17 mouse cellular contexts compared by ENCODE assay signal in the genomic region with DNA sequence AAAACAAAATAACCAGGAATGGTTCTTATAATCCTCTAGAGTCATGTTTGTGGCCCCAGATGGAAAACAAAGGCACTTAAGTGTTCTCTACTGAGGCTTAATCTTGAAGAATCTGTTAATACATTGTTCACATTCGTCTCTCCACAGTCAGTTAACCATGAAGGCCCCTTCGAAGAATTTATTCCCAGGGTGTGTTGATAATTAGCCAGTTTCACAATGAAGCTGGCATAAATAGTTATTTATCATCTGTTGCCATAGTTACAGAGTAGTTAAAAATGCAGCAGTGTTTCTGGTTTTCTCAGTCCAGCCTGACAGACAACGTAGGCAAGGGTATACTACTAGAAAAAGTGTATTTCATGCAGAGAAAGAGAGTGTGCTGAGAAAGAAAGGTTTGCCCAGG. TPM values are rescaled to one million over a fixed set of nuclear protein-coding genes. Genes with fewer than 3 reads are reported as not detected.
DNase-seq lines count a peak whose midpoint lies in the region; ATAC-seq and TF ChIP-seq lines count a peak whose summit lies in the region.
"Not testable (repeated sequence)": the region's sequence is repeated elsewhere in the genome, so short reads cannot be mapped to it uniquely, and the experiment has no call there.
"Had no signal": no experiment of that assay in that cellular context is flagged by ENCODE, and none has a peak within 500 bp of the region (broad histone marks: within the 10 kb centered on the region; RNA-seq: fewer than 3 reads in every experiment).

No protein-coding gene starts in this region.

- not testable (repeated sequence) for H3K27me3 ChIP-seq in Patski; forebrain, embryonic 13.5 days; forebrain, postnatal 0 days (ENCODE audit: insufficient read depth, low read length); hindbrain, embryonic 14.5 days (ENCODE audit: control insufficient read depth, insufficient read depth, low read length); midbrain, embryonic 15.5 days (replicated peaks); neural tube, embryonic 15.5 days (replicated peaks)

- in situ Hi-C loops in Patski (cut with MboI; ENCODE audit: low pct_unique_long_range_greater_than_20kb), result not testable (repeated sequence)

- H3K36me3 ChIP-seq in forebrain, embryonic 13.5 days (ENCODE audit: poor library complexity, severe bottlenecking); forebrain, postnatal 0 days (ENCODE audit: insufficient read depth); hindbrain, embryonic 14.5 days (replicated peaks; ENCODE audit: control insufficient read depth, insufficient read depth); midbrain, embryonic 15.5 days (replicated peaks); neural tube, embryonic 15.5 days: not testable (repeated sequence)

- POLR2A ChIA-PET in Patski (lab: Charles Lee), result not testable (repeated sequence)

- not testable (repeated sequence) for H3K4me1 ChIP-seq in forebrain, embryonic 13.5 days; forebrain, postnatal 0 days (ENCODE audit: insufficient read depth); hindbrain, embryonic 14.5 days (replicated peaks; ENCODE audit: control insufficient read depth, insufficient read depth, low read length); midbrain, embryonic 15.5 days; neural tube, embryonic 15.5 days

- WGBS in forebrain, embryonic 13.5 days, result 8% methylated on average over 3 of the region's 3 CpGs
- 4% methylated on average over 3 of the region's 3 CpGs for WGBS in forebrain, postnatal 0 days
- WGBS in hindbrain, embryonic 14.5 days, result 11% methylated on average over 3 of the region's 3 CpGs
- 9% methylated on average over 3 of the region's 3 CpGs for WGBS in midbrain, embryonic 15.5 days
- 16% methylated on average over 3 of the region's 3 CpGs for WGBS in neural tube, embryonic 15.5 days

- CTCF ChIA-PET in Patski (lab: Charles Lee), result interaction anchor here (1.5 to 2.9 kb wide), 5 partner anchors 9 to 19 kb away, joined by 3 to 10 read pairs (median 7); no protein-coding TSS in a partner anchor

- H3K4me3 ChIP-seq in forebrain, embryonic 13.5 days; forebrain, postnatal 0 days (ENCODE audit: low read depth, low read length); hindbrain, embryonic 14.5 days (replicated peaks; ENCODE audit: low read length); midbrain, embryonic 15.5 days; neural tube, embryonic 15.5 days (replicated peaks): not testable (repeated sequence)

- H3K4me2 ChIP-seq in forebrain, embryonic 13.5 days; forebrain, postnatal 0 days (ENCODE audit: low read depth); hindbrain, embryonic 14.5 days (replicated peaks); midbrain, embryonic 15.5 days; neural tube, embryonic 15.5 days: not testable (repeated sequence)

- not testable (repeated sequence) for TF ChIP-seq CTCF in Patski (IDR thresholded peaks at IDR 0.05); forebrain, postnatal 0 days (IDR thresholded peaks at IDR 0.05; ENCODE audit: low read depth)

- not testable (repeated sequence) for H3K9me3 ChIP-seq in forebrain, embryonic 13.5 days (replicated peaks); forebrain, postnatal 0 days (ENCODE audit: low read length); hindbrain, embryonic 14.5 days (ENCODE audit: control insufficient read depth, low read length); midbrain, embryonic 15.5 days; neural tube, embryonic 15.5 days (replicated peaks)

- ATAC-seq in Patski, result peak; percentile 79
- ATAC-seq in forebrain, embryonic 13.5 days, result peak; percentile 67; the same call in 1 of the 2 replicates
- peak; percentile 50; the same call in 1 of the 2 replicates for ATAC-seq in forebrain, postnatal 0 days
- ATAC-seq in hindbrain, embryonic 14.5 days (ENCODE audit: low FRiP score), result peak; percentile 46; the same call in 1 of the 2 replicates
- ATAC-seq in midbrain, embryonic 15.5 days (replicated peaks), result 0 out of 2 replicates have a peak, but pooled peaks have one; percentile 50
- ATAC-seq in neural tube, embryonic 15.5 days (ENCODE audit: low FRiP score), result peak; percentile 70; the same call in 1 of the 2 replicates

- H3K9ac ChIP-seq in forebrain, embryonic 13.5 days; forebrain, postnatal 0 days; hindbrain, embryonic 14.5 days; midbrain, embryonic 15.5 days; neural tube, embryonic 15.5 days (replicated peaks): not testable (repeated sequence)

- DNase-seq in Patski (ENCODE audit: low read depth, low spot score), result peak; percentile 91
- DNase-seq in forebrain, postnatal 0 days; hindbrain, embryonic 14.5 days (ENCODE audit: low spot score): not testable (repeated sequence)
- DNase-seq in kidney, adult 8-10 months, result peak; percentile 9 to 67
- peak; percentile 7 for DNase-seq in kidney, postnatal 14 days

- not testable (repeated sequence) for H3K27ac ChIP-seq in forebrain, embryonic 13.5 days; forebrain, postnatal 0 days (ENCODE audit: low read depth, low read length); midbrain, embryonic 15.5 days; neural tube, embryonic 15.5 days (replicated peaks)
- peak overlapping the region; percentile 5; the same call in 1 of the 2 replicates for H3K27ac ChIP-seq in hindbrain, embryonic 14.5 days

RNA-seq across cellular contexts. Expression of gene Ptgdr, which starts 25.0 kb away (rescaled TPM):
- not detected for polyA plus RNA-seq in Patski (2021)
- polyA plus RNA-seq in forebrain, embryonic 13.5 days (2015; fragmentation: Nextera tagmentation; extraction: Ambion mirVana), result 0.06 and 0.08 TPM in 2 replicates
- total RNA-seq in forebrain, postnatal 0 days (2014; rRNA removed), result 1.1 and 2.2 TPM in 2 replicates
- 0.67 and 0.69 TPM in 2 replicates for polyA plus RNA-seq in forebrain, postnatal 0 days (2015; fragmentation: Nextera tagmentation; extraction: Ambion mirVana)
- polyA plus RNA-seq in hindbrain, embryonic 14.5 days (2014; fragmentation: Nextera tagmentation; extraction: Ambion mirVana), result 0.27 and 0.54 TPM in 2 replicates
- 0.43 and 0.52 TPM in 2 replicates for polyA plus RNA-seq in midbrain, embryonic 15.5 days (2015; fragmentation: Nextera tagmentation; extraction: Ambion mirVana)
- polyA plus RNA-seq in neural tube, embryonic 15.5 days (2015; fragmentation: Nextera tagmentation; extraction: Ambion mirVana), result 0.73 and 0.83 TPM in 2 replicates
- total RNA-seq: adrenal gland, postnatal 10 days; gastrocnemius, adult 2 months; gastrocnemius, postnatal 25 days; heart, postnatal 36 days had no signal
- polyA plus RNA-seq: CD4-positive, CD25-positive, alpha-beta regulatory T cell, adult 4 months; G1E; heart, embryonic 13.5 days; heart, postnatal 0 days; inflammation-experienced regulatory T-cells, adult 6 months had no signal
